Mouse (Mus musculus): ENCODE results near the gene Rusc1. TPM values are rescaled to one million over a fixed set of nuclear protein-coding genes. Genes with fewer than 3 reads are reported as not detected.

The Rusc1 gene
- polyA plus RNA-seq, 1 experiment from 2014 or later = 36.0 TPM

DNA sequence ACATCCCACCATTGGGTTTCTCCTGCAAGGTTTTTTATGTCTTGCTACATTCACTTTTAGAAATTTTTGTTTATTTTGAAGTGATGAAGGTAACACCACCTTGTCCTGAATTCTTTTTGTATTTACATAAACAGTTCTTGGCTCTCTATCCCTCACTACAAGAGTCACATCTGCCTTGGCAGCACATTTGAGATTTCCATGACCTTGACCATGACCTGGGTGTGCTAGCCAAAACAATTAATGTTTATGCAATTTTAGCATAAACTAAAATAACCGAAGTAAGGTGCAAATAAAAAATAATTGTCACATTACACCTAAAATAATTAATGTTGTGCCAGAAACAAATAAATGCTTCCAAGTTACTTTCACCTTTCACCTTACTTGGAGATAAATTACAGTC is 15.0 kb upstream of the Rusc1 start:
- Histone ChIP-seq H3K36me3 (replicated peaks) (no peaks in the 10 kb centered on the region), H3K9me3 (no peaks in the 10 kb centered on the region), H3K27me3 (no peaks in the 10 kb centered on the region), H3K4me2 (no peak overlapping the region), H3K4me3 (replicated peaks) (no peak overlapping the region), H3K4me1 (no peaks in the 10 kb centered on the region), H3K9ac (no peak overlapping the region), H3K27ac (no peak overlapping the region)
- no peak for ATAC-seq (ENCODE audit: low FRiP score)
- 83% methylated on average over 1 of the region's 1 CpGs for WGBS

GRCm38 (mm10) chr3:89107545-89107944 is 14.4 kb upstream of the Rusc1 start:
- Histone ChIP-seq H3K27ac (no peak overlapping the region), H3K4me2 (no peak overlapping the region), H3K4me3 (replicated peaks) (no peak overlapping the region), H3K9ac (no peak overlapping the region), H3K4me1 (0 out of 2 replicates have a peak, but pooled peaks cover 3% of the 10 kb centered on the region), H3K27me3 (no peaks in the 10 kb centered on the region), H3K36me3 (replicated peaks) (no peaks in the 10 kb centered on the region), H3K9me3 (no peaks in the 10 kb centered on the region)
- no peak for ATAC-seq (ENCODE audit: low FRiP score)
- 75% methylated on average over 3 of the region's 3 CpGs for WGBS

GRCm38 (mm10) chr3:89106881-89107280 is 13.8 kb upstream of the Rusc1 start:
- H3K9me3 ChIP-seq = no peaks in the 10 kb centered on the region
- H3K27me3 ChIP-seq = no peaks in the 10 kb centered on the region
- ATAC-seq (ENCODE audit: low FRiP score) = no peak
- no peaks in the 10 kb centered on the region for H3K36me3 ChIP-seq (replicated peaks)
- H3K4me1 ChIP-seq = peaks cover 8% of the 10 kb centered on the region
- H3K4me2 ChIP-seq = no peak overlapping the region
- no peak overlapping the region for H3K27ac ChIP-seq
- no peak overlapping the region for H3K9ac ChIP-seq
- H3K4me3 ChIP-seq (replicated peaks) = no peak overlapping the region

DNA sequence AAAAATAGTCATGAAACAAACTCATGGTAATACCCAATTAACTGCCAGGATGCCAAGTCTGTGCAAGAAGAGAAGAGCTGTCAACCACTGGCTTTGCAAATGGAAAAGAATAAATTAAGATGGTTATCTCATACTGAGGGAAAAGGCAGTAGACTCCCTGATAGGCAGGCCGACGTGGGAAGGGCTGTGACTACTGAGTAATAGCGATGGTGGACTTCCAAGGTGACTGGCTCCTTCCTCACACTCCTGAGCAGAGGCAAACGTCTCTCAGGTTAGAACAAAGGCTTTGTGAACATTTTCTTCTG is 10.1 kb upstream of the Rusc1 start:
- Histone ChIP-seq H3K36me3 (replicated peaks) (peaks cover 15% of the 10 kb centered on the region), H3K9ac (no peak overlapping the region), H3K4me2 (no peak overlapping the region), H3K4me3 (replicated peaks) (no peak overlapping the region), H3K27ac (no peak overlapping the region), H3K4me1 (peaks cover 33% of the 10 kb centered on the region), H3K27me3 (no peaks in the 10 kb centered on the region), H3K9me3 (no peaks in the 10 kb centered on the region)
- WGBS = 81% methylated on average over 4 of the region's 4 CpGs
- no peak for ATAC-seq (ENCODE audit: low FRiP score)

DNA sequence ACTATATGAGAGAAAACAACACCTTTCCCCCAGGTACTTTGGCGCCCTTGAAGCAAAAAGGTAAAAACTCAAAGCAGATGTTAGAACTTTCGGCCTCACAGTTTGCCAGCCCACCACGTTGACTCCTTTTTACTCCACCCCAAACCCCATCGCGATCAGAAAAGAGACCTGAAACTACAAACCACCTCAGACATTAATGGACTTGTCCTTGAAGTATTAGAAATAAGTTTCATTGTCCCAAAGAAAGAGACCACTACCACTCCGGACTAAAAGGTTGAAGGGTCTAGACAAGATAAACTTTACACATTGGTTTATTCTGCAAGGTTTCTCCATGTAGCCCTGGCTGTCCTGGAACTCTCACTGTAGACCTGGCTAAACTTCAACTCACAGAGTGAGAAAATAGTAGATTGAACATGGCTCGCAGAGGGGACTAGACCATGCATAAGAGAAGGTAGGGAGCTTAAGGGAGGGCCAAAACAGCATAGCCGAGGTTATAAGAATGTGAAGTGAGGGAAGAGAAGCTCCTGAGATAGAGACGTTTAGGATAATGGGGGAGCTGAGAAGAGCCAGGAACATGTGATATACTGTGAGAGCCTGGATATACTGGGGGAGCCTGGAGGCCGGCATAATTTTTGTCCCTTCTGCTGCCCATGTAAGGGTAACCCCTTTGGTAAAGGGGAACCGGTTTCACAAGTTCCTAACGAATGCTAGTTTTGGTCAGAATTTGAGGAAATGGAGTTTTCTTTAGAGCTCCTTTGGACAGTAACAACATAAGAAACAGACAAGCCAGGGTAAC is 9.6 kb upstream of the Rusc1 start:
- ATAC-seq (ENCODE audit: low FRiP score) = no peak
- 70% methylated on average over 12 of the region's 12 CpGs for WGBS
- Histone ChIP-seq H3K27me3 (no peaks in the 10 kb centered on the region), H3K9me3 (no peaks in the 10 kb centered on the region), H3K36me3 (replicated peaks) (peaks cover 20% of the 10 kb centered on the region), H3K9ac (no peak overlapping the region), H3K27ac (peak overlapping the region; percentile 83), H3K4me3 (replicated peaks) (peak overlapping the region; percentile 79), H3K4me1 (peaks cover 36% of the 10 kb centered on the region), H3K4me2 (peak overlapping the region; percentile 89)

DNA sequence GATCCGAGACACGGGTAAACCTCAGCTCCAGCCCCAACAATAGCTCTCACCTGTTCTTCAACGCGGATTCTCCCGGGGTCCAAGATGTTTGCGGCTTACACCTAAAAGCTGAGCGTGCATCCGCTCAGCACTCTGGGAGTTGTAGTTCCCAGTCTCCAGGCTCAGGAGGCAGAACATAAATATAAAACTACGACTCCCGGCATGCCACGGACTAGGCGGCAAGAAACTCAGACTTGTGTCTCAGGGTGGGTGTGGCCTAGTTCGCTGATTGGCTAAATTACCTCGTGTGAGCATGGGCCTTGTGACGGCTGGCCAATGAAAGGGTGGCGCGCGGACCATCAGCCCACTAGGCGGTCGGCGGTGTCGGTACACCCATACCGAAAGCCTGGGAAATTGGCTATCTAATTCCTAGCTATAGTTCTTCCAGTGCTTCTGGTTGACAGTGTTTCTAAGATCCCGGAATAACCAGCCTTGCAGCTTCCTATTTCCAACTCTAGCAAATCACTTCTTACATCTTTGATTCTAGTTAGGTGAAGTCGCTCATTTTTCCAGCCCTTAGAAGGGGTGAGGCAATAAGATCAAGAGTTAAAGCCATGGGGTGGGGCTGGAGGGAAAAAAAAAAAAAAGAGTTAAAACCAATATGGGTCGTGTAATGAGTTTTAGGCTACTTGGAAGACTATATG is 8.8 kb upstream of the Rusc1 start, which contains the start of gene Fdps:
Gene Fdps, minus strand, starts transcription at position 148 of the 683 bp plus-strand sequence.
- H3K9ac ChIP-seq = peak within 1 kb of the TSS; percentile 80
- H3K27ac ChIP-seq = peak within 1 kb of the TSS; percentile 83
- peak within 1 kb of the TSS; percentile 79 for H3K4me3 ChIP-seq (replicated peaks)
- WGBS = under 1% methylated on average over 26 of the region's 26 CpGs
- H3K9me3 ChIP-seq = no peaks in the 10 kb centered on the region
- no peaks in the 10 kb centered on the region for H3K27me3 ChIP-seq
- H3K36me3 ChIP-seq (replicated peaks) = peaks cover 26% of the 10 kb centered on the region
- ATAC-seq (ENCODE audit: low FRiP score) = peak; percentile 100
- peaks cover 36% of the 10 kb centered on the region for H3K4me1 ChIP-seq
- H3K4me2 ChIP-seq = peak within 1 kb of the TSS; percentile 89

DNA sequence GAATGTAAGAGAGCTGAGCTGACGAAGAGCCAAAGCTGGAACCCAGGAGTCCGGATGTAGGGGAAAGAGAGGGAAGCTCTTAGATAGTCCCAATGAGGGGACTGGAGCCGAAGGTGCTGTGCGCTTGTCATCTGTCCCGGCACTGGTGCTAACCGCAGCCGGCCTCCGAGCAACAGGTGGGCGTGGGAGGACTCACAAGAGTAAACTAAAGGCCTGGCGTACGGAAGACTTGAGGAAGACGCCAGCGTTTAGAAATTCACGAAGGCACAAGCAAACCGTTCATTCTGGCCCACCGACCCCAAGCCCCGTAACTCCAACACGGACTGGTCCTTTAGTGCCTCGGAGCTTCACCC is 8.3 kb upstream of the Rusc1 start:
- 0% methylated on average over 19 of the region's 19 CpGs for WGBS
- Histone ChIP-seq H3K4me2 (peak overlapping the region; percentile 89), H3K4me3 (replicated peaks) (peak overlapping the region; percentile 79), H3K9me3 (no peaks in the 10 kb centered on the region), H3K4me1 (peaks cover 36% of the 10 kb centered on the region), H3K36me3 (replicated peaks) (peaks cover 31% of the 10 kb centered on the region), H3K9ac (peak overlapping the region; percentile 80), H3K27me3 (no peaks in the 10 kb centered on the region), H3K27ac (peak overlapping the region; percentile 82)
- peak; percentile 32 for ATAC-seq (ENCODE audit: low FRiP score)

DNA sequence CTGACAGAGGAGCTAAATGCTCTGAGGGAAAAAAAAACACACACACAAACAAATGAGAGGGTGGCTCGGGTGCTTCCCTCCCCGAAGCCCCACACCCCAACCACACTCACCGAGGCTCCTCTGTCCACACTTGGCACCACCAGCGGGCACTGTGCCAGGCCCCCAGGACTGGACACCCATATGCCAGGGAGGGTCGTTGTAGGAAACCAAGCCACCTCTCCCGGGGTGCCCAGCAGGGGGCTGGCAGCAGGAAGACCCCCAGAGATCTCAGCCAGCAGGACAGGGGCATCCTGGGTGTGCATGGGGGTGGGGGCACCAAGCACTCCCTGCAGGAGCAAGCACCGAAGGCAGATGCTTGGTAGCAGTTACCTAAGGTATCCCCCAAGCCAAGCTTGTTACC is 7.7 kb upstream of the Rusc1 start, which contains the start of gene Gm43738:
Gene Gm43738, minus strand, starts transcription at position 289 of the 400 bp plus-strand sequence.
- 49% methylated on average over 7 of the region's 7 CpGs for WGBS
- Histone ChIP-seq H3K36me3 (replicated peaks) (peaks cover 37% of the 10 kb centered on the region), H3K9ac (peak within 1 kb of the TSS; percentile 80), H3K27ac (peak within 1 kb of the TSS; percentile 82), H3K4me2 (peak within 1 kb of the TSS; percentile 89), H3K9me3 (no peaks in the 10 kb centered on the region), H3K4me3 (replicated peaks) (peak within 1 kb of the TSS; percentile 79), H3K4me1 (peaks cover 36% of the 10 kb centered on the region), H3K27me3 (no peaks in the 10 kb centered on the region)
- no peak for ATAC-seq (ENCODE audit: low FRiP score)

- Histone ChIP-seq H3K36me3 (replicated peaks) (peaks cover 51% of the 10 kb centered on the region), H3K27me3 (peaks cover 28% of the 10 kb centered on the region), H3K9ac (no peak overlapping the region), H3K4me1 (peaks cover 52% of the 10 kb centered on the region), H3K4me3 (replicated peaks) (no peak overlapping the region), H3K4me2 (no peak overlapping the region), H3K9me3 (no peaks in the 10 kb centered on the region), H3K27ac (no peak overlapping the region)
- no peak for ATAC-seq (ENCODE audit: low FRiP score)
- WGBS = 85% methylated on average over 10 of the region's 10 CpGs
Measured at GRCm38 (mm10) chr3:89094021-89094420, 910 bp upstream of the Rusc1 start.

DNA sequence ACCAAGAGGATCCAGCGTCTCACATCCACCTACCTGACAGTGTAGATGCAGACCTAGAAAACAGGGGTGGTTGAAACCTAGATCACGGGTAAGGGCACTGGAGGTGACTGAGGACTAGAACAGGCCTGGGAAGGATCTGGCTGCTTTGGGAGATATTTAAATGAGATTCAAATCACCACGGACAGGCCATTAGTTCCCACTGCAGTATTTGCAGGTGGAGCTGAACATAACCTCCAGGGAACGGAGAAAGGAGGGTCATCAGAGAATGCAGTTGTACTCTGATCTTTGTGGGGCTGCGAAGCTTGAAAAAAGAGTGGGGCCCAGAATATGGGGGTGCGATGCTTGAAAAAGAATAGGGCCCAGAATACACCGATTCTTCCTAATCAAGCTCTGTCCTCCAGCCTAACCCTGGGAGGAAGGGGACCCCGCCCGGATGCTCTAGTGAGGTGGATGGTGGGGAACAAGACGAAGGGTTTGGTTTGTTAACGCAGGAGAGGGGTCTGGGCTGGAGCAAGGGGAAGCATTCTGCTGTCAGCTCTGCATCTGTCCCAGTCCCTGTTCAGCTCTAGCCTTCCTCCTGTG is 511 bp downstream of the Rusc1 start:
- Histone ChIP-seq H3K27me3 (peaks cover 43% of the 10 kb centered on the region), H3K36me3 (replicated peaks) (peaks cover 53% of the 10 kb centered on the region), H3K9ac (peak overlapping the region; percentile 82), H3K27ac (peak overlapping the region; percentile 68), H3K4me3 (replicated peaks) (peak overlapping the region; percentile 63), H3K4me2 (peak overlapping the region; percentile 98), H3K9me3 (no peaks in the 10 kb centered on the region), H3K4me1 (peaks cover 50% of the 10 kb centered on the region)
- WGBS = 19% methylated on average over 11 of the region's 11 CpGs
- ATAC-seq (ENCODE audit: low FRiP score) = peak; percentile 27; the same call in 1 of the 2 replicates

GRCm38 (mm10) chr3:89091811-89092508 is 1.2 kb downstream of the Rusc1 start:
- Histone ChIP-seq H3K4me2 (peak overlapping the region; percentile 98), H3K4me3 (replicated peaks) (peak overlapping the region; percentile 63), H3K36me3 (replicated peaks) (peaks cover 48% of the 10 kb centered on the region), H3K4me1 (peaks cover 51% of the 10 kb centered on the region), H3K27ac (no peak overlapping the region), H3K27me3 (peaks cover 44% of the 10 kb centered on the region), H3K9me3 (no peaks in the 10 kb centered on the region), H3K9ac (peak overlapping the region; percentile 82)
- no peak for ATAC-seq (ENCODE audit: low FRiP score)
- 8% methylated on average over 20 of the region's 20 CpGs for WGBS
